Mouse (Mus musculus): ENCODE data around the gene Krt9.
"Not testable (repeated sequence)": the region's sequence is repeated elsewhere in the genome, so short reads cannot be mapped to it uniquely, and the experiment has no call there.

The Krt9 gene

GRCm38 (mm10) chr11:100192992-100193391 is at the start of gene Krt9:
Gene Krt9 (minus strand): TSS chr11:100193246.
- DNase-seq (ENCODE audit: low read depth, low spot score) = peak; percentile 21

GRCm38 (mm10) chr11:100240272-100240671 is 47.2 kb upstream of the Krt9 start:
- not testable (repeated sequence) for DNase-seq (ENCODE audit: low read depth, low spot score)

- DNase-seq (ENCODE audit: low read depth, low spot score) = no peak
Measured at GRCm38 (mm10) chr11:100221741-100222140, 28.7 kb upstream of the Krt9 start.

GRCm38 (mm10) chr11:100219304-100219703 is 26.3 kb upstream of the Krt9 start:
- no peak for DNase-seq (ENCODE audit: low read depth, low spot score)

- peak; percentile 9 for DNase-seq (ENCODE audit: low read depth, low spot score)
Measured at GRCm38 (mm10) chr11:100208542-100208941, 15.5 kb upstream of the Krt9 start.

- no peak for DNase-seq (ENCODE audit: low read depth, low spot score)
Measured at GRCm38 (mm10) chr11:100207498-100207897, 14.5 kb upstream of the Krt9 start, which contains the start of gene Krt14. Gene Krt14 (minus strand): TSS chr11:100207548.

- DNase-seq (ENCODE audit: low read depth, low spot score) = peak; percentile 77
Measured at GRCm38 (mm10) chr11:100203448-100203847, 10.4 kb upstream of the Krt9 start.

GRCm38 (mm10) chr11:100202906-100203305 is 9.9 kb upstream of the Krt9 start:
- DNase-seq (ENCODE audit: low read depth, low spot score) = no peak

- peak; percentile 43 for DNase-seq (ENCODE audit: low read depth, low spot score)
Measured at GRCm38 (mm10) chr11:100200104-100200820, 7.2 kb upstream of the Krt9 start.

- peak; percentile 11 for DNase-seq (ENCODE audit: low read depth, low spot score)
Measured at GRCm38 (mm10) chr11:100198666-100199065, 5.6 kb upstream of the Krt9 start.

- no peak for DNase-seq (ENCODE audit: low read depth, low spot score)
Measured at GRCm38 (mm10) chr11:100191820-100192219, 1.2 kb downstream of the Krt9 start.

- no peak for DNase-seq (ENCODE audit: low read depth, low spot score)
Measured at GRCm38 (mm10) chr11:100186736-100187135, 6.3 kb downstream of the Krt9 start.

GRCm38 (mm10) chr11:100181725-100182124 is 11.3 kb downstream of the Krt9 start:
- DNase-seq (ENCODE audit: low read depth, low spot score) = no peak

- DNase-seq (ENCODE audit: low read depth, low spot score) = no peak
Measured at GRCm38 (mm10) chr11:100179260-100179659, 13.8 kb downstream of the Krt9 start.

GRCm38 (mm10) chr11:100178307-100178706 is 14.7 kb downstream of the Krt9 start:
- no peak for DNase-seq (ENCODE audit: low read depth, low spot score)

- no peak for DNase-seq (ENCODE audit: low read depth, low spot score)
Measured at GRCm38 (mm10) chr11:100176791-100177190, 16.3 kb downstream of the Krt9 start.

- peak; percentile 86 for DNase-seq (ENCODE audit: low read depth, low spot score)
Measured at GRCm38 (mm10) chr11:100168765-100169762, 24.0 kb downstream of the Krt9 start.

GRCm38 (mm10) chr11:100168071-100168470 is 25.0 kb downstream of the Krt9 start:
- no peak for DNase-seq (ENCODE audit: low read depth, low spot score)

- no peak for DNase-seq (ENCODE audit: low read depth, low spot score)
Measured at GRCm38 (mm10) chr11:100164392-100164791, 28.7 kb downstream of the Krt9 start.

- no peak for DNase-seq (ENCODE audit: low read depth, low spot score)
Measured at GRCm38 (mm10) chr11:100157908-100158477, 35.1 kb downstream of the Krt9 start.

GRCm38 (mm10) chr11:100157331-100157730 is 35.7 kb downstream of the Krt9 start:
- DNase-seq (ENCODE audit: low read depth, low spot score) = no peak
